Mouse (Mus musculus) left cerebral cortex, adult 2 months (tissue): Measurements from ENCODE around the gene Traf2. TPM values are rescaled to one million over a fixed set of nuclear protein-coding genes. Genes with fewer than 3 reads are reported as not detected.

Source experiments
- DNase-seq, 2 experiments: peaks; one replicate each; pipeline ENCODE4 v3.0.0; 2021 to 2022; ENCODE audit warnings: low spot score in 2 of 2, mixed read lengths in 1 of 2; ENCODE audit errors: extremely low spot score in 1 of 2
- H3K27ac ChIP-seq: fragments of 200-600 bp; 2 replicates; pipeline ENCODE4 v1.8.1; 2022
- H3K4me3 ChIP-seq: fragments of 200-600 bp; 2 replicates; pipeline ENCODE4 v1.8.1; 2022
- CTCF ChIP-seq: fragments of 200-600 bp; IDR thresholded peaks from 2 replicates; pipeline ENCODE4 v1.8.1; 2022; ENCODE audit warnings: antibody characterized with exemption, mild to moderate bottlenecking, moderate library complexity
- intact Hi-C: fragments of 180-260 bp; cut with DNase I; formaldehyde crosslinking; loops from one replicate; pipeline ENCODE4 v1.15.1; 2025
- long read RNA-seq, 2 experiments: library from polyadenylated mRNA; stranded (forward); transcript quantifications; one replicate each; pipeline ENCODE4 v2.0.0; 2021; ENCODE audit warnings: borderline mapping rate in 2 of 2
- total RNA-seq, 2 experiments: library from RNA; stranded (reverse); gene quantifications; 2 replicates each; pipeline ENCODE4 v1.2.3; 2021

Gene Traf2
- 10 to 100 TPM; 10.4 to 11.0 TPM for total RNA-seq
- long read RNA-seq, experiment 1, transcript Traf2-201 (11 exons, 3,044 nt): major isoform, 10 of 15 reads
- long read RNA-seq, experiment 1, partial matches to known transcripts: 4 of 15 reads
- long read RNA-seq, experiment 1, other reads (novel, unspliced or antisense): 1 of 15 reads
- long read RNA-seq, experiment 2, transcript Traf2-201 (11 exons, 3,044 nt): major isoform, 13 of 19 reads
- long read RNA-seq, experiment 2, partial matches to known transcripts: 2 of 19 reads
- long read RNA-seq, experiment 2, other reads (novel, unspliced or antisense): 0 of 19 reads

DNA sequence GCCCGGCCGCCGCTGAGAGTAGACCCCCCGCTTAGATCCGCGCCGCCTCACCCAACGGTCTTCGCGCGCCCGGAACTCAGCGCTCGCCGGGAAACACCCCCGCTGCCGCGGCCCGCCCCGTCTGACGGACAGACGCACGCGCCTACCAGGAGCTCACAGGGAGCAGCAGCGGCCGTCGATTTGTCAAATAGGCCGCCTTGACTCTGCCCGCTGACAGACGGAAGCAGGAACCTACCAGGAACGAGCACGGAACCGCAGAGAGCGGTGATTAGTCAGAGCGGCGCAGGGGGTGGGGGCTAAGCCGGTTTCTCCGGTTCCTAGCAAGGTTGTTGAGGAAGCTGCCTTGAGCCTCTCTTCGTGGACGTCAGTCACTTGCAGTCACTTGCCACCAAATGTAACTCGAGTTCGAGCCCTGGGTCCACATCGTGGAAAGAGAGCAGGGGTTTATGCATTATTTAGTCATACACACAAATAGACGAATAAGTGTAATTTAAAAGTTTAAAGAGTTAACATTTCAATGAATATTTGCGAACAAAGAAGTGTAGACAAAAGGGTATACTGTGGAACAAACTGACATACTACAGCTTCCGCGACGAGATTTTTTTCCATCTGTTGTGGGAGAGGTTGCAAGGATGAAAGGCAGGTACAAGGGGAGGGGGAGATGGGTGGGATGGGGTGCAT is at the start of gene Traf2:
TSS of gene Traf2 (minus strand) at position 130 of the 681 bp plus-strand sequence.
- intact Hi-C loops: loop anchor here (5.0 kb wide), 1 partner anchor 35 kb away; the partner anchor contains the start of gene Ajm1
- no peak for TF ChIP-seq CTCF
- DNase-seq: peak; percentile 99
- H3K27ac ChIP-seq: peak within 1 kb of the TSS; percentile 78
- peak within 1 kb of the TSS; percentile 86 for H3K4me3 ChIP-seq

DNA sequence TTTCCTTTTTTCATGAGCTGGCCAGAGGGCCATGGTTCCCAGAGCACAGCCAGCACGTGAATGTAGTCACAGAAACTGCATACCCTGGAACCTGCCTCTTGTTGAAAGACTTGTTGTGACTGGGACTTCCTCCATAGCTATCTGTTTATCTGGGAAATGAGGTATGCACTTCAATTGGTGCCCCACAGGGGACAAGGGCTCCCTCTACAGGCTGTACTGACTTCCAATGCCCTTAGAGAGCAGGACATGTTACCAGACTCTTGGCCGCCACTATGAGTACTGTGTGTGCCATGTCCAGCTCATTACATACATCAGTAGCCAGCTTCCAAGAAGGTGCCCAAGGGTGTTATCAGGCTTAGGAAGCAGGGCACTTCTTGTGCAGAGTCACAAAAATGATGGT is 45.1 kb upstream of the Traf2 start:
- peak; percentile 69 for TF ChIP-seq CTCF
- no peak overlapping the region for H3K4me3 ChIP-seq
- no peak for DNase-seq
- H3K27ac ChIP-seq: no peak overlapping the region
- intact Hi-C loops: no loop called here

GRCm38 (mm10) chr2:25588227-25588907 is 41.6 kb upstream of the Traf2 start:
- intact Hi-C loops: no loop called here
- Histone ChIP-seq H3K4me3 (no peak overlapping the region), H3K27ac (no peak overlapping the region)
- no peak for TF ChIP-seq CTCF
- peak in 1 of 2 experiments; percentile 8 for DNase-seq

DNA sequence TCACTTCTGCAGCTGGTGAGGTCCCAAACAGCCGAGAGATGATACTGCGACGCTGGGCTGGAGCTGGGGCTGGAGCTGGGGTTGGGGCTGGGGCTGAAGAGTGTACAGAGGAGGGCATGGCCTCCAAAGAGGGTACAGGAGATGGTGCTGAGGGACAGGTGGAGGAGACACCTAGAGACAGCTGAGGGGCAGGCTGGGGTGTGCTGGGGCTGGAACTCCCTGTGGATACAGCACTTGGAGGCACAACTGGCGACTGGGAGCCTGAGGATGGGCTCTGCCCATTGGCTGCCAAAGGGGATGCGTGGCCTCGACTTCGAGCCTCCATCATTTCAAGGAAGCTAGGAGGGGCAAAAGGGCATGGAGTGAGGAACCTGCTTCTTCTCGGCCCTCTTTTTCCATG is 40.5 kb upstream of the Traf2 start:
- no peak for DNase-seq
- intact Hi-C loops: no loop called here
- Histone ChIP-seq H3K4me3 (no peak overlapping the region), H3K27ac (no peak overlapping the region; the same call in 1 of the 2 replicates)
- no peak for TF ChIP-seq CTCF

DNA sequence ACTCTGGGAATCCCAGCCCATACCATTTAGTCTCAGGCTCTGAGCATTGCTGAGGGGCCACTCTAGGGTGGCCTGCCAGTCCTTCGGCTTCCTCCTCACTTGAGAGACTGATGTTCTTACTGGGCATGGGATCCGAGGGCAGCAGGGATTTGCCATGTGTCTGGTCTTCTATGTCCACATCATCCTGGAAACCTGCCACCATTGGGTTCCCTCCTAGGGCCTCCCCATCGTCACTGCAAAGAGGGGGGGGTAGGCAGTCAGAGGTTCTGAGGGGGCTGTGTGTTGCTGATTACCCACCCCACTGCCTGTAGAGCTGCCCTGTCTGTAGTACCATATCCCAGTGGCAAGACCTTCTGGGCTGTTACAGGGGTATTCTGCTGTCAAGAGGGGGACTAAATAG is 38.9 kb upstream of the Traf2 start:
- Histone ChIP-seq H3K4me3 (no peak overlapping the region), H3K27ac (peak overlapping the region; percentile 96)
- DNase-seq: no peak
- intact Hi-C loops: no loop called here
- no peak for TF ChIP-seq CTCF

DNA sequence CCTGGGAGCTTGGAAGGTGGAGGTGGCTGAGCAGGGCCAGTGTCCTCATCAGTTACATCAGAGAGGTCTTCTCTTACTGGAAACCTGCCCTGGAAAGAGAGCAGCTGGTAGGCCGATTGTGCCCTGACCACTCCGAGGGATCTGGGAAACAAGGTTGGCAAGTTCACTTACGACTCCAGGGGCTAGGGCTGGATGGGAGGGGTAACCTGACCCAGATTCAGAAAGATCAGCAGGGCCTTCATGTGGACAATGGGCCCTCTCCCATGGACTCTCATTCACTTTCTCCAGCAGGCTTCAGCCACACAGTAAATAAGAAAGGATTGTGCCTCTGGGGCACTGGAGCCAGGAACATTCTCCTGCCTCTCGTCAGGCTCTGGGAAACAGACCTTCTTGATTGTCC is 38.1 kb upstream of the Traf2 start:
- Histone ChIP-seq H3K27ac (peak overlapping the region; percentile 96), H3K4me3 (no peak overlapping the region)
- intact Hi-C loops: loop anchor here (5.0 kb wide), 1 partner anchor 38 kb away; the partner anchor contains the start of gene Traf2
- peak in 1 of 2 experiments; percentile 32 for DNase-seq
- no peak for TF ChIP-seq CTCF

DNA sequence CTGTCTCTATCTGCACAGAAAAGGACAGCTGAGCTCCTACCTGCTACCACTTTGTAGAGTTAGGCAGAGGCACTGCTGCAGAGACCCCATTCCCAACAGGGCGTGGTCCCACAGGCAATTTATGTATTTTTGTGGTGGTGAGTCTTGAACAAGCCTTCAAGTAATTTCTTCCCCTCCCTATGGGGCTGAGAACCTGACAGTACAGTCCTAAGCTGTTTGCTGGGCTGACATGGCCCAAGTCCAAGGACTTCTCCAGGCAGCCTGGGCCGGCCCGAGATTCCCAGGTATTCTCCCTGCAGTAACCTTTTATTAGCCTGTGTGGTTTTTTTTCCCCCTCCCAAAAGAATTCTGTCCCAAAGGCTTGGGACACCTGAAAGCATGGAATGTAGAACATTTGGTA is 37.4 kb upstream of the Traf2 start:
- Histone ChIP-seq H3K27ac (peak overlapping the region; percentile 96), H3K4me3 (no peak overlapping the region)
- no peak for TF ChIP-seq CTCF
- intact Hi-C loops: loop anchor here (5.0 kb wide), 1 partner anchor 37 kb away; the partner anchor contains the start of gene Traf2
- peak in 1 of 2 experiments; percentile 10 for DNase-seq

DNA sequence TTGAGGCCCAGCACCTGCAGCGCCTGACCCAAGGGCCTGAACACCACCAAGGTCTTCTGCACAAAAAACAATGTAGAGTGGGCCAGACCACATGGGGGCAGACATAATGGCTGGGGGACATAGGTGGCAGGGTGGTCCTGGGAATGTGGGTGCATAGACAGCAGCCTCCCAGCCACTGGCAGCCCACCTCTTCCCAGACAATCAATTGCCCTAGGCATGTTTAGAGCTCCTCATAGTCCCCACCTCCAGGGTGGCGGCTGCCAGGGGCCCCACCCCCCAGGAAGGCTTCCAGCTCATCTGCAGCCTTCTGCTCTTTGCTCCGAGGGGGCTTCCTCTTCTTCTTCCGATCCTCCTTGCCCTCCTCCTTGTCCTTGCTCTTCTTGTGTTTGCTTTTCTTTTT is 36.8 kb upstream of the Traf2 start:
- no peak for TF ChIP-seq CTCF
- Histone ChIP-seq H3K4me3 (no peak overlapping the region), H3K27ac (peak overlapping the region; percentile 96)
- intact Hi-C loops: loop anchor here (5.0 kb wide), 1 partner anchor 36 kb away; the partner anchor contains the start of gene Traf2
- peak in 1 of 2 experiments; percentile 16 for DNase-seq

DNA sequence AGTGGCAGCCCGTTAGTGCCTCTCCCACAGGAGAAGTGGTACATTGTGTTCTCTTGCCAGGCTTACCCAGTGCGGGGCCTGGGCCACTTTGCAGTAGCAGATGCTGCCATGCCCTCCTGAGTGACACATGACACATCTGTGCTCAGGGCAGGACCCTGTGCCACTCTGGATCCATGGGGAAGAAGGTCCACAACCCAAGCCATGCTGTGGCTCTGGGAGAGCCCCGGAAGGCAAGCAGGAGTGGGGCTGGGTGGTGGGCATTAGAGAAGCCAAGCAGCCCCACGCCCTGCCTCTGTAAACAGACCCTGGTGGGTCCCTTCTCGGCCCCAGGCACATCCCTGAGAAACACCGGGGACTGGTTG is 36.4 kb upstream of the Traf2 start:
- Histone ChIP-seq H3K27ac (peak overlapping the region; percentile 96), H3K4me3 (no peak overlapping the region)
- TF ChIP-seq CTCF: no peak
- intact Hi-C loops: loop anchor here (5.0 kb wide), 1 partner anchor 36 kb away; the partner anchor contains the start of gene Traf2
- peak in 1 of 2 experiments; percentile 27 for DNase-seq

- no peak for TF ChIP-seq CTCF
- Histone ChIP-seq H3K27ac (peak overlapping the region; percentile 96), H3K4me3 (no peak overlapping the region)
- intact Hi-C loops: loop anchor here (5.0 kb wide), 1 partner anchor 35 kb away; the partner anchor contains the start of gene Traf2
- DNase-seq: peak; percentile 85 to 88
These were observed 35.9 kb upstream of the Traf2 start for GRCm38 (mm10) chr2:25582466-25583119.

DNA sequence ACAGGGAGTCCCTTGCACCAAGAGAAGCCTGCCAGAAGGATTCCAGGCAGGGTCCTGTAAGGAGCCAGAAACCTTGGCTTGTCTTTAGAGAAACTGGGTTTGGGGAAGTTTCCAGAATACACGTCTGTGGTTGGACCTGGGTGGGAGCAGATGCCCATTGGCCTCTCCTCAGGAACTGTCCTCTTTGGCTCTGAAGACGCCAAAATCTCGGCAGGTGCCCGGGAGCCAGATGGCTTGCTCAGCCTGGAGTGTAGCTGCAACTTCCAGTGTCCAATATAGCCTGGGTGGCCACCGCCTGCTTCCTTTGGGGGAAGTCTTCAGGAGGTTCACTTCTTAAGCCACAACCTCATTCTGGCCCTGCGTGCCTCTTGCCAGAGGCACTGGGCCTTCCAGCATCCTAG is 35.2 kb upstream of the Traf2 start:
- intact Hi-C loops: loop anchor here (5.0 kb wide), 1 partner anchor 35 kb away; the partner anchor contains the start of gene Traf2
- peak overlapping the region; percentile 96 for H3K27ac ChIP-seq
- TF ChIP-seq CTCF: no peak
- peak; percentile 31 to 44 for DNase-seq
- H3K4me3 ChIP-seq: peak overlapping the region; percentile 60
